Mouse (Mus musculus) fat pad, adult 2 months (tissue): ENCODE data around the gene Zcwpw1.
A peak's percentile ranks its signal among the peaks of the same experiment; 100 is the strongest.

Experiments used
- DNase-seq: peaks from one replicate; pipeline ENCODE4 v3.0.0-alpha.2; 2011; ENCODE audit warnings: low read depth, low spot score; ENCODE audit errors: extremely low read depth

Zcwpw1 gene

DNA sequence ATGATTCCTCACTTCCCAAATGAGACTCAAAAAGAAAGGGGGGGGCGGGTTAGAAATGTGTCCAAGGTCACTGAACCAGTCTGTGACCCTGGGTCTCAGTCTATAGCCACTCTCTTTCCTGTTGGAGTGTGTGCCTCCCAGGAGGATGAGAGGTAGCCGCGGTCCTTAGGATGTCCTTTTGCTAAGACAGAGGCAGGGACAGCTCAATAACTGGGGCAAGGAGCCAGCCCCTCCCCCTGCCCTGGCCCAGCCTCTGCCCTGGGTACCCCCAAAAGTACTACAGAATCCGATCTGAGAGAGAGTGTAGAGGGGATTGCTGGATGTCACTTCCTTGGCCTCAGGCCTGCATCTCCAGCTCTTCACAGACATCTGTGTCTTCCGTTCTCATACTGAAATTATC, 32.2 kb upstream of the Zcwpw1 start:
- no peak for DNase-seq

GRCm38 (mm10) chr5:137756106-137756505, 31.5 kb upstream of the Zcwpw1 start:
- no peak for DNase-seq

DNA sequence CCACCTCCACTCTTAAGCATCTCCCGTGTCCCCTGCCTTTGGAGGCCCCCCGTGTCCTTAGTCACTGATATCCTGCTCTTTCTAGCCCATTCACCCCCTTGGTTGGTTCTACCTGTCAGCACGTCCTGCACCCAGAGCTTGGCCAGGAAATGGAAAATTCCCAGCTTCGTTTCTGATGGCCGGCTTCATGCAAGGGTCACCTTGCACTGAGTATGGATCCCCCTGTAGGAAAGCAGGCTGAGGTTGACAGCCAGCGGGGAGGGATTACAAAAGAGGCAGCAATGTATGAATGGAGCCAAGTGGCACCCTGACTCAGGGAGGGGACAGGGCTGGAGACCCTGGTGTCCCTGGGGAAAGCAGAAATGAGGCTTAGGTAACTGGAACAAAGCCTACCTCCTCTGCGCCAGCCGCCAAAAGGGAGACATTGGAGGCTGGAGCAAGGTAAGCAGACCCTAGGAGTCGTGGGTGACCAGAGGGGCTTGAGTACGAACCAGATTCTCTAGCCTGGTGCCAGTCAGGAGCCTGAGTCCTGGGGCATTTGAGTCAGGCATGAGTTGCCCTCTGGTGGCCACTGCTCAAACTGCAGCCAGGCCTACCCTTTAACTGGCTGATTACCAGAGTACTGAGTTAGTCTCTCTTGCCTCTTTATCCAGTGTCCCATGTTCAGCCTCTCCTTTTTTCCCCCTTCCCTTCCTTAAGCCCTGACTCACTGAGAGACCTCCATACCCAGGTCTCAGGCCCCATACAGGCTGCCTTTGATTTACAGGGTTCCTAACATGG, 30.5 kb upstream of the Zcwpw1 start:
- DNase-seq = no peak

GRCm38 (mm10) chr5:137757887-137758286, 29.7 kb upstream of the Zcwpw1 start:
- DNase-seq = no peak

- DNase-seq = no peak
Measured at GRCm38 (mm10) chr5:137758921-137759534, 28.6 kb upstream of the Zcwpw1 start.

- peak; percentile 83 for DNase-seq
Measured at GRCm38 (mm10) chr5:137759971-137760412, 27.6 kb upstream of the Zcwpw1 start.

DNA sequence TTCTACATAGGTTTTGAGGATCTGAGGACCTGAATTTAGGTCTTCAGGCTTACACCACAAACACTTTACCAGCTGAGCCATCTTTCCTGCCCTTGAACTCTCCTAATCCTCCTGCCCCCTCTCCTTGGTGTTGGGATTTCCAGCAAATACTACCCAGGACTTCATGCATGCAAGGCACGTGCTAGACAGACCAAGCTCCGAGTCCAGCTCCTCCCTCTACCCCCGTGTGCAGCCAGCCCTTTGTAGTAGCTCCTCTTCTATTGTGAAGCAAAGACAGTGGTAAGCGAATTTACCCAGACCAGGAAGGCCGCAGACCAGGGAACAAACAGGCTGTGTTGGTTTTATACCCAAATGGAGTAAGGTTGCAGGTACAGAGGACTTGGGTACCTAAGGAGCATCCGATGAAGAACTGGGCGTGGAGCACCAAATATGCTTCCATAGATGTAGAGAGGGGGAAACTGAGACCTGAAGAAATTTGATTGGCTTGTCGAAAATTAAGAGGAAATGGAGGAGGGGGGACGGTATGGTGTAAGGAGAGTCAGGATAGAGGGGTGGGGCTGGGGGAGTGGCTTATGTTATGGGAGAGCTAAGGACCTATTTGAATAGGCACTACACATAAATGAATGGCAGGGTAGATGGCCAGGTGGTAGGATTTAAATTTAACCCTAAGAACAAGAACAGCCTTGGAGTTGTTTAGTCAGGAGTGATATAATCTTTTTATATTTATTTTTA, 22.8 kb upstream of the Zcwpw1 start:
- no peak for DNase-seq

GRCm38 (mm10) chr5:137766270-137766669, 21.3 kb upstream of the Zcwpw1 start:
- DNase-seq = no peak

- no peak for DNase-seq
Measured at GRCm38 (mm10) chr5:137768475-137768874, 19.1 kb upstream of the Zcwpw1 start.

- DNase-seq = no peak
Measured at GRCm38 (mm10) chr5:137770709-137771108, 16.9 kb upstream of the Zcwpw1 start.

DNA sequence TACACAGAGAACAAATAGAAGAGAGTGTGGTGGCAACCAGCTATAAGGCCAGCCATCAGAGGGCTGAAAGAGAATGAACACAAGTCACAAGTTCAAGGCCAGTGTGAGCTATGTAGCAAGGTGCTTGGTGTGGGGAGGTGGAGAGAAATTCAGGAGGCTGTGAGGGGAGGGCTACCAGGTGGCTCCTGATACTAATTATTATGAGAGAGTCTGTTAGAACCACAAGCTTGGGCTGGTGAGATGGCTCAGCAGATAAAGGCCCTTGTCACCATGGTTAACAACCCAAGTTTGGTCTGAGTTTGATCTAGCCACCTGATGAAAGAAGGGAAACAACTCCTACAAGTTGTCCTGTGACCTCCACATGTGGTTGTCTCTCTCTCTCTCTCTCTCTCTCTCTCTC, 14.8 kb upstream of the Zcwpw1 start:
- DNase-seq = no peak

GRCm38 (mm10) chr5:137775587-137776290, 11.9 kb upstream of the Zcwpw1 start:
- no peak for DNase-seq

DNA sequence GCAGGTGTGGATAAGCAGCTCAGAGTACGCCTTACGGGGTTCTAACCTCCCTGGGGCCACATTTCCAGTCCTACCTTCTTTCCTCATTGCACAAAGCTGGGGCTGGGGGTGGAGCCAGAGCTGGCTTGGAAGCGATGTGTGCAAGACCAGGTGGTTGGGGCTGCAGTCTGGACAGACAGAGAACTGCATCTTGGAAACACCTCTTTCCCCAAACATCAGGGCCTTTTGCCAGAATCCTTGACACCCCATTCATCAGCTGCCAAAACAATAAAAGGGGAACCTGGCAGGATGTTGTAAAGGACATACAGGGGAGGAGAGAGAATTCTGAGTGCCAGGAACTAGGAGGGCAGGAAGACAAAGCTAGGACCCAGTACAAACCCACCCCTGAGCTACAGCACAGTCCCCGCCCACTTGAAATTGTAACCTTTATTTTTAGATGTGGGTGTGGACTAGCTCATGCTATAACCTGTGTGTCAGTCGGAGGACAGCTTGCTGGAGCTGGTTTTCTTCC, 11.1 kb upstream of the Zcwpw1 start:
- DNase-seq = peak; percentile 85

GRCm38 (mm10) chr5:137777267-137777845, 10.2 kb upstream of the Zcwpw1 start:
- no peak for DNase-seq

GRCm38 (mm10) chr5:137778635-137779034, 9.0 kb upstream of the Zcwpw1 start, which contains the start of gene Ppp1r35:
Gene Ppp1r35, plus strand, starts transcription at chr5:137778849.
- peak; percentile 70 for DNase-seq

DNA sequence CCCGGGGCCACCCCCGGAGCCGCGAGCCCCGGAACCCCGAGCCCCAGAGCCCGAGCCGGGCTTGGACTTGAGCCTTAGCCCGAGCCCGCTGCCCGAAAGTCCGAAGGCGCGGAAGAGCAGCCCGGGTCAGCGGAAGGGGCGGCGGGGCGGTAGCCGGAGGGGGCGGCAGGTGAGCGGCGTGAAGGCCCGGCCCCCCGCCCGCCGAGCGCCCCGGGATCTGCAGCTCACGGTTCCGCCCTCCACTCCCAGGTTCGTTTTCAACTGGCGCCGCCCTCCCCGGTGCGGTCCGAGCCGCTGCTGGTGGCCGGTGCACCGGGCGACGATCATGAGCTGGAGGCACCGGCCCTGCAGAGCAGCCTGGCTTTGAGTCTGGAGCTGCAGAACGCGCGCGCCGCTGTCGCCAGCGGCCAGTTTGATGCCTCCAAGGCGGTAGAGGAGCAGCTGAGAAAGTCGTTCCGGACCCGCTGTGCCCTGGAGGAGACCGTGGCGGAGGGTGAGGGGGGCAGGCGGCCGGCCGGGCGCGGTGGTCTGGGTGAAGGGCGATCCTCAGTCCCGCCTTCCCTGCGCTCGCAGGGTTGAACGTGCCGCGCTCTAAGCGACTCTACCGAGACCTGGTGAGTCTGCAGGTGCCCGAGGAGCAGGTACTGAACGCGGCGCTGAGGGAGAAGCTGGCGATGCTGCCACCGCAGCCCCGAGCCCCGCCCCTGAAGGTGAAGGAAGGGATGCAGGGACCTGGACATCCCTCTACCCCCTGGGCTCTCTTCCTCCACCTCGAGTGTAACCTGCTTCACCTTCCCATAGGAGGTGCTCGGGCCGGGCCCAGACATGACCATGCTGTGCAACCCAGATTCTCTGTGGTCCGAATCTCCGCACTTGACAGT, 8.3 kb upstream of the Zcwpw1 start:
- no peak for DNase-seq

GRCm38 (mm10) chr5:137781661-137782060, 5.9 kb upstream of the Zcwpw1 start:
- no peak for DNase-seq

GRCm38 (mm10) chr5:137782776-137783522, 4.6 kb upstream of the Zcwpw1 start:
- no peak for DNase-seq
